Mouse (Mus musculus) intestine, embryonic 15.5 days (tissue): ENCODE results near the gene Tchhl1. TPM values are rescaled to one million over a fixed set of nuclear protein-coding genes. Genes with fewer than 3 reads are reported as not detected.

Experiments used
- ATAC-seq: fragments of 200-750 bp; cut with Nextera tagmentation; 2 replicates; pipeline ENCODE4 v1.8.0; 2017; ENCODE audit warnings: moderate TSS enrichment, moderate library complexity
- H3K27ac ChIP-seq: fragments of 300-500 bp; sonication (generic); 2 replicates; pipeline ENCODE4 v1.5.1; 2015; ENCODE audit warnings: mild to moderate bottlenecking, inconsistent platforms
- H3K27me3 ChIP-seq: fragments of 300-500 bp; sonication (generic); replicated peaks from 2 replicates; pipeline ENCODE4 v1.6.1; 2015; ENCODE audit warnings: inconsistent platforms
- H3K36me3 ChIP-seq: fragments of 300-500 bp; sonication (generic); 2 replicates; pipeline ENCODE4 v1.6.1; 2015; ENCODE audit warnings: inconsistent platforms
- H3K4me1 ChIP-seq: fragments of 300-500 bp; sonication (generic); replicated peaks from 2 replicates; pipeline ENCODE4 v1.6.1; 2015; ENCODE audit warnings: inconsistent platforms
- H3K4me2 ChIP-seq: fragments of 300-500 bp; sonication (generic); replicated peaks from 2 replicates; pipeline ENCODE4 v1.6.1; 2015; ENCODE audit warnings: mild to moderate bottlenecking, inconsistent platforms
- H3K4me3 ChIP-seq: fragments of 300-500 bp; sonication (generic); replicated peaks from 2 replicates; pipeline ENCODE4 v1.5.1; 2015; ENCODE audit warnings: inconsistent platforms
- H3K9ac ChIP-seq: fragments of 300-500 bp; sonication (generic); 2 replicates; pipeline ENCODE4 v1.6.1; 2015; ENCODE audit warnings: inconsistent platforms
- H3K9me3 ChIP-seq: fragments of 300-500 bp; sonication (generic); 2 replicates; pipeline ENCODE4 v1.6.1; 2016; ENCODE audit warnings: inconsistent platforms
- WGBS: fragments of 180-500 bp; shearing (Covaris S2); methylation state at CpG from one replicate; pipeline ENCODE4 v1.1.7; 2015; 5-methylcytosine and 5-hydroxymethylcytosine counted together
- polyA plus RNA-seq: library from polyadenylated mRNA; unstranded; fragments of >200 nt; fragmentation: Nextera tagmentation; extraction: Ambion mirVana; gene quantifications from 2 replicates; pipeline ENCODE4 v1.2.1, GENCODE M21; 2015

Tchhl1 gene
- polyA plus RNA-seq, 1 experiment from 2014 or later: not detected

- no peak overlapping the region for H3K27ac ChIP-seq
Measured at GRCm38 (mm10) chr3:93506881-93507325, 38.3 kb downstream of the Tchhl1 start.

DNA sequence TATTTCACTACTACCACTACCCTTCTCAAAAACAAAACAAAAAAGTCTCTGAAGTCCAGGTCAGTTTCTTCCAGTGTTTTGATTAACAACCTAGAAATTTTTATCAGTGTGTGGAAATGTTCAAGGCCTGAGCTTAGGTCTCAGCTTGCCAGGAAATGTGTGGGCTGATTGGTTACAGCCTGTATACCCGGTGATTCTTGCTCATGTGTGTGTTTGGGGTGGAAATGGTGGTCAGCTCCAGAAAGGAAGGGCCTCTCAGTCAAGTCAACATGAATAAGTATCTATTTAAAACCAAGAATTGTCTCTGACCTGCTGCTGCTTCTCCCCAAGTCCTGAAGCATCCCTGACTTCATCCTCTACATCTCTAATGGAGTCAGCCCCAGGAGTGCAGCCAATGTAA, 40.7 kb downstream of the Tchhl1 start:
- H3K36me3 ChIP-seq: no peaks in the 10 kb centered on the region
- H3K4me3 ChIP-seq: no peak overlapping the region
- ATAC-seq: no peak
- H3K27ac ChIP-seq: no peak overlapping the region
- H3K27me3 ChIP-seq: no peaks in the 10 kb centered on the region
- no peaks in the 10 kb centered on the region for H3K9me3 ChIP-seq
- H3K9ac ChIP-seq: no peak overlapping the region
- H3K4me1 ChIP-seq: no peaks in the 10 kb centered on the region
- WGBS: 54% methylated on average over 1 of the region's 1 CpGs
- no peak overlapping the region for H3K4me2 ChIP-seq

More at GRCm38 (mm10) chr3:93506881-93507325, 38.3 kb downstream of the Tchhl1 start:
- Histone ChIP-seq H3K9me3 (no peaks in the 10 kb centered on the region), H3K4me2 (no peak overlapping the region), H3K9ac (no peak overlapping the region), H3K4me1 (no peaks in the 10 kb centered on the region), H3K27me3 (no peaks in the 10 kb centered on the region), H3K4me3 (no peak overlapping the region), H3K36me3 (no peaks in the 10 kb centered on the region)
- ATAC-seq: peak; percentile 22; the same call in 1 of the 2 replicates
- 57% methylated on average over 5 of the region's 5 CpGs for WGBS

DNA sequence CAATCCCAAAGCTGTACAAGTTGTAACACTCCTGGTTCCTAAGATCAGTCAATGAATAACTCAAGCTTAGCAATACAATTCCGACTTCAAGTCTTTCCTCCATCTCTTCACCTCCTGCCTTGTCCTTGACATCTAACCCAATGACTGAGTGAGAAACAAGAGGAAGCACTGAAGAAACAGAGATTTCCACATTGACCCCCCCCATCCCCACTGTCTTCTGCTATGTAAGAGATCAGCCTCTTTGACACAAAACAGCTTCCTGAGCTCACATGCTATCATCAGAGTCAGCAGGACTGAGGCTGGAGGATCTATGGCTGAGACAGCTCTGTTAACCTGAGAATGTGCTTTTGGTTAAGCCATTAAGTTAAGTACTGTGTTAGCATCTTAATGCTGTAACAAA, 42.5 kb downstream of the Tchhl1 start:
- Histone ChIP-seq H3K4me3 (no peak overlapping the region), H3K27ac (no peak overlapping the region), H3K9me3 (no peaks in the 10 kb centered on the region), H3K9ac (no peak overlapping the region), H3K4me2 (no peak overlapping the region), H3K27me3 (no peaks in the 10 kb centered on the region), H3K36me3 (no peaks in the 10 kb centered on the region), H3K4me1 (no peaks in the 10 kb centered on the region)
- 40% methylated on average over 1 of the region's 1 CpGs for WGBS
- ATAC-seq: no peak

- 91% methylated on average over 1 of the region's 1 CpGs for WGBS
- H3K4me3 ChIP-seq: no peak overlapping the region
Measured at GRCm38 (mm10) chr3:93511801-93512200, 43.2 kb downstream of the Tchhl1 start.

GRCm38 (mm10) chr3:93512386-93513101, 44.0 kb downstream of the Tchhl1 start:
- no peaks in the 10 kb centered on the region for H3K9me3 ChIP-seq
- H3K4me1 ChIP-seq: no peaks in the 10 kb centered on the region
- no peak overlapping the region for H3K4me2 ChIP-seq
- H3K9ac ChIP-seq: no peak overlapping the region
- 76% methylated on average over 7 of the region's 7 CpGs for WGBS
- no peak for ATAC-seq
- no peak overlapping the region for H3K27ac ChIP-seq
- H3K4me3 ChIP-seq: no peak overlapping the region
- no peaks in the 10 kb centered on the region for H3K27me3 ChIP-seq
- no peaks in the 10 kb centered on the region for H3K36me3 ChIP-seq

More at GRCm38 (mm10) chr3:93511801-93512200, 43.2 kb downstream of the Tchhl1 start:
- no peaks in the 10 kb centered on the region for H3K9me3 ChIP-seq
- H3K27me3 ChIP-seq: no peaks in the 10 kb centered on the region
- no peaks in the 10 kb centered on the region for H3K4me1 ChIP-seq
- no peak overlapping the region for H3K4me2 ChIP-seq
- ATAC-seq: no peak
- no peak overlapping the region for H3K9ac ChIP-seq
- H3K36me3 ChIP-seq: no peaks in the 10 kb centered on the region
- H3K27ac ChIP-seq: no peak overlapping the region

DNA sequence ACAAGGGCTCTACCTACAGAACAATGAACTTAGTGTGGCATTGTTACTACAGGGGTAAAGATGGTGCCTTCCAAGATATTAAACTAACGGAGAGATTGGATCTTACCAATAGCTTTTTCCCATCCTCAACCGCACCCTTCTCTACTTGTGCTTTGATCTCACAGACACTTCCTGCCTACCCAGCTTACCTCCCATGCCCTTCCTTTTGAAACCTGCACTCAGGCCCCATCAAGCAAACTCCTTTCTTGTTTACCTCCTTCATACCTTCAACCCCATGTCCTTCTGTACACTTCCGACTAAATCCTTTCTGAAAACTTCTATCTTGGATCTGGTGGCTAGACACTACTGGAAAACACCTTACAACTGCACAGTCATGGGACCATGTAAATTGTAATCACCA, 46.1 kb downstream of the Tchhl1 start:
- 90% methylated on average over 3 of the region's 3 CpGs for WGBS
- H3K4me3 ChIP-seq: no peak overlapping the region
- H3K4me2 ChIP-seq: no peak overlapping the region
- H3K9ac ChIP-seq: no peak overlapping the region
- no peak overlapping the region for H3K27ac ChIP-seq
- H3K27me3 ChIP-seq: no peaks in the 10 kb centered on the region
- H3K9me3 ChIP-seq: no peaks in the 10 kb centered on the region
- H3K36me3 ChIP-seq: no peaks in the 10 kb centered on the region
- ATAC-seq: no peak
- H3K4me1 ChIP-seq: no peaks in the 10 kb centered on the region

DNA sequence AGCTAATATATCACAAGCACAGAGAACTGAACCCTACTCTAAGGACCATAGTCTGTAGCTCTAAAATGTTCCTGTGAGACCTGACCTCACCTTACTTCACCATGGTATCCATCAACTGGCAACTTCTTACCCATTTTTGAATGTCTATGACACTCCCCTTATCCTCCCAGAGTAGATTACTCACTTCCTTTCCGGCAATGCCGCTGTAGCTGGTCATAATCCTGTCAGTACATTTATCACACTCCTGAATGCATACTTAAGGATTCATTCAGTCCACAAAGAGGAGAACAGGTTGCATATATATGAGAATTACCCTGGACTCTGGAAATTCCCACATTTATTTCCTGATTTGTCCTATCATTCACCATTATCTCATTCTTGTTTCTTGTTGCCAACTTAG, 48.8 kb downstream of the Tchhl1 start:
- H3K36me3 ChIP-seq: no peaks in the 10 kb centered on the region
- H3K9me3 ChIP-seq: no peaks in the 10 kb centered on the region
- WGBS: 50% methylated on average over 2 of the region's 2 CpGs
- H3K9ac ChIP-seq: no peak overlapping the region
- no peak overlapping the region for H3K4me3 ChIP-seq
- H3K4me2 ChIP-seq: no peak overlapping the region
- H3K27me3 ChIP-seq: no peaks in the 10 kb centered on the region
- ATAC-seq: no peak
- H3K4me1 ChIP-seq: no peaks in the 10 kb centered on the region; the same call in 1 of the 2 replicates
- H3K27ac ChIP-seq: no peak overlapping the region

GRCm38 (mm10) chr3:93519856-93520329, 51.3 kb downstream of the Tchhl1 start:
- peak overlapping the region; percentile 65 for H3K4me3 ChIP-seq
- no peaks in the 10 kb centered on the region for H3K9me3 ChIP-seq
- no peaks in the 10 kb centered on the region; the same call in 1 of the 2 replicates for H3K4me1 ChIP-seq
- H3K27me3 ChIP-seq: no peaks in the 10 kb centered on the region
- no peaks in the 10 kb centered on the region for H3K36me3 ChIP-seq
- H3K4me2 ChIP-seq: peak overlapping the region; percentile 67
- peak; percentile 31 for ATAC-seq
- H3K9ac ChIP-seq: no peak overlapping the region
- H3K27ac ChIP-seq: no peak overlapping the region
- 49% methylated on average over 5 of the region's 5 CpGs for WGBS

DNA sequence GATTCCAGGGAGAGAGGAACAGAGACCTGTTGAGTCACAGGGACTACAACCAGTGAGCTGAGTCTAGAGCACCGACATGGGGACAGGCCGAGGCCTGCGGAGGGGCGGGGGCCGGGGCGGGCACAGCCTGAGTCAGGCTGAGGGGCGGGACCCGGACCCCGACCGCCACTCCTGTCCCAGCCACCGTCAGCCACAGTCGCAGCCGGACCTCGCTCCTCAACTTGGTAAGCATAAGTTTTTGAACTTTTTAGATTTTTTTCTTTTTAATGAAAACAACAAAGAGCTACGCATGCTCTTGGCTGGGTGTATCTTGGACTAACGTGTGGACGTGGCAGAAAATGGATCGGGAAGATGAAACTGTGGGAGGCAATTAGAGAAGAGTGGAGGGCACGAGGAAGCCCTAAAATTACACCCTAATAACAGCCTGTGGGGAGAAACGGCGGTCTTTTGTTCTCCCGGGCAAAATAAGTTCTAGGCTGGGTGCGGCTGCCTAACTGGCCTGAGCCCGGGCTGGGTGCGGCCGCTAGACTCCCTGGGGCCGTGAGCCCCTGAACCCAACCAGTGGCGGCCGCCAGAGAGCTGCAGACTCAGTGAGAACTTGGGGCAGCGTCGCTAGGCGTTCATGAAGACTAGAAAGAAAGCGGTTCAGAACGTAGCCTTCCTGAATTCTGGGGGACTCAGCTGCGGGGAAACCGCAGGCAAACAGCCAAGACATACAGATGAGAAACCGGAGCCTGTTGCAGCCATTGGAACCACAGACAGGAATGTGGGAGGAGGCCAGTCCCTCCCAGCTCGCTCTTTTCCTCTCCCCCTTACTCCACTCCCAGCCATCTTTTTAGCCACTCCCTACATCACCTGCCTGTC, 52.0 kb downstream of the Tchhl1 start, which contains the start of gene S100a11:
Gene S100a11 (plus strand): TSS at position 159 of the 864 bp plus-strand sequence.
- under 1% methylated on average over 38 of the region's 38 CpGs for WGBS
- H3K4me1 ChIP-seq: no peaks in the 10 kb centered on the region; the same call in 1 of the 2 replicates
- H3K27me3 ChIP-seq: no peaks in the 10 kb centered on the region
- peak; percentile 96 for ATAC-seq
- H3K4me3 ChIP-seq: peak within 1 kb of the TSS; percentile 65
- peak within 1 kb of the TSS; percentile 81 for H3K27ac ChIP-seq
- no peaks in the 10 kb centered on the region for H3K9me3 ChIP-seq
- H3K36me3 ChIP-seq: no peaks in the 10 kb centered on the region
- peak within 1 kb of the TSS; percentile 73 for H3K9ac ChIP-seq
- peak within 1 kb of the TSS; percentile 67 for H3K4me2 ChIP-seq

Other genes starting within 250 kb of the Tchhl1 start
- not detected in 2 replicates for gene Flg, start 195.2 kb upstream of the Tchhl1 start, polyA plus RNA-seq
- not detected in 2 replicates for gene Hrnr, start 149.0 kb upstream of the Tchhl1 start, polyA plus RNA-seq
- gene Rptn, start 75.1 kb upstream of the Tchhl1 start, polyA plus RNA-seq: not detected in 2 replicates
- 1.3 and 1.4 TPM in 2 replicates for gene Tchh, start 26.4 kb upstream of the Tchhl1 start, polyA plus RNA-seq
- gene S100a11, start 51.7 kb downstream of the Tchhl1 start, polyA plus RNA-seq: 826 and 951 TPM in 2 replicates
- gene S100a10, start 86.3 kb downstream of the Tchhl1 start, polyA plus RNA-seq: 640 and 689 TPM in 2 replicates
- gene Tdpoz2, start 183.9 kb downstream of the Tchhl1 start, polyA plus RNA-seq: not detected in 2 replicates
- not detected in 2 replicates for gene Tdpoz1, start 207.6 kb downstream of the Tchhl1 start, polyA plus RNA-seq
- gene Gm37596, start 224.3 kb downstream of the Tchhl1 start, polyA plus RNA-seq: not detected in 2 replicates